Mouse (Mus musculus) hematopoietic stem cell, adult 5-6 weeks (primary cell): ENCODE data around the gene Wfdc15a. TPM values are rescaled to one million over a fixed set of nuclear protein-coding genes. Genes with fewer than 3 reads are reported as not detected.

Source experiments
- ATAC-seq, 2 experiments: fragments of 125-278 bp in 1 of 2; replicated peaks in 1 of 2; 2 replicates each; pipeline ENCODE4 v1.8.0; 2016 to 2017; ENCODE audit warnings: inconsistent platforms in 2 of 2, mild to moderate bottlenecking in 2 of 2, moderate number of reproducible peaks in 2 of 2, low read depth in 1 of 2, moderate TSS enrichment in 1 of 2; ENCODE audit not compliant: low FRiP score in 2 of 2, poor library complexity in 2 of 2, severe bottlenecking in 2 of 2, insufficient read depth in 1 of 2, low TSS enrichment in 1 of 2
- total RNA-seq: library from RNA; stranded (forward); fragments of 172-1452, 232-1000 nt; gene quantifications from 2 replicates; pipeline ENCODE4 v1.2.3, GENCODE M21; 2017

The Wfdc15a gene
- total RNA-seq, 1 experiment from 2014 or later: not detected

DNA sequence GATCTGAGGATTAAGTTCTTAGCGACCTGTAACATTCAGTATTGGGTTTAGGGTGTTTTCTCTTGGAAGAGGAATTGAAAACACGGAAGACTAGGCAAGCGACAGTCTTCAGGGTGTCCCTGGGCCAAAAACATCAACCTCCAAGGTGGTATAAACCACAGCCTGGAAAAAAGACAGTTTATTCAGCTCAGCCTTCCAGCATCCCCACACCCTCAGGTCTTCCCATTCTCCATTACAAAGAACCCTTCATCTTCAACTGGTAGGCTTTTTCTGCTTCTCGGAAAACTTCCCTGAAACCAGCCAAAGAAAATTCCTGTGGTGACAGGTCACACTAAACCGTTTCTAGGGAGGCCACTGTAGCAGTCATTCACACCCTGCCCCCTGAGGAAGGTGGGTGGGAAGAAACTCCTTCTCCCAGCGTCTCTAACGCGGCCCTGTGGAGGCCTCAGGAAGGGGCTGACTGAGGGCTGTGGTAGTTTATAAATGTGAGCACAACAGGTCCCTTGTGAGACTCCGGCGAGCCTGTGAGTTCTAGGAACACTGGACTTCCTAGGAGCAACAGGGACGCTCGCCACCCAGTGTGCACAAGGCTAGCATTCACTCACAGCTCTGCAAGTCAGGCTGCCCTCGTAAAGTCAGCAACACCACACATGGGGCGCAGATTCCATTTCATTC lies 49.7 kb downstream of the Wfdc15a start:
- ATAC-seq: no peak

Other genes with a start within 250 kb of the Wfdc15a start
- gene Ywhab, start 205.2 kb downstream of the Wfdc15a start, total RNA-seq: 66.2 and 87.0 TPM in 2 replicates
- 0.05 and 0.13 TPM in 2 replicates for gene Pabpc1l, start 174.7 kb downstream of the Wfdc15a start, total RNA-seq
- gene Stk4, start 129.8 kb downstream of the Wfdc15a start, total RNA-seq: 163 and 235 TPM in 2 replicates
- gene Tomm34, start 129.0 kb downstream of the Wfdc15a start, total RNA-seq: 44.8 and 46.7 TPM in 2 replicates
- gene Kcns1, start 29.0 kb downstream of the Wfdc15a start, total RNA-seq: 0.38 and 2.3 TPM in 2 replicates
- gene Wfdc5, start 17.4 kb downstream of the Wfdc15a start, total RNA-seq: not detected in 2 replicates
- not detected in 2 replicates for gene Wfdc12, start 9.5 kb downstream of the Wfdc15a start, total RNA-seq
- not detected in 2 replicates for gene Wfdc15b, start 21.5 kb upstream of the Wfdc15a start, total RNA-seq
- not detected in 2 replicates for gene Svs2, start 38.3 kb upstream of the Wfdc15a start, total RNA-seq
- not detected in 2 replicates for gene Svs3b, start 56.5 kb upstream of the Wfdc15a start, total RNA-seq
- not detected in 2 replicates for gene Svs4, start 78.3 kb upstream of the Wfdc15a start, total RNA-seq
- not detected in 2 replicates for gene Svs3a, start 89.1 kb upstream of the Wfdc15a start, total RNA-seq
- not detected in 2 replicates for gene Svs6, start 116.6 kb upstream of the Wfdc15a start, total RNA-seq
- not detected in 2 replicates for gene Svs5, start 132.6 kb upstream of the Wfdc15a start, total RNA-seq
- gene Slpi, start 189.0 kb upstream of the Wfdc15a start, total RNA-seq: 5.4 and 12.8 TPM in 2 replicates
- not detected in 2 replicates for gene Rbpjl, start 203.0 kb upstream of the Wfdc15a start, total RNA-seq
- 0.31 TPM in 1 of 2 replicates, not detected in the other for gene Matn4, start 205.0 kb upstream of the Wfdc15a start, total RNA-seq
- gene Sdc4, start 243.8 kb upstream of the Wfdc15a start, total RNA-seq: 11.6 and 17.7 TPM in 2 replicates